Mouse (Mus musculus) bone marrow, adult 2 months (tissue): ENCODE measurements around the gene Chchd6. TPM values are rescaled to one million over a fixed set of nuclear protein-coding genes. Genes with fewer than 3 reads are reported as not detected.

Experiments used
- H3K27ac ChIP-seq: fragments of 200-500 bp; 2 replicates; pipeline ENCODE4 v1.5.1; 2012; ENCODE audit warnings: low read depth, mild to moderate bottlenecking, control low read depth, inconsistent platforms, low read length; ENCODE audit not compliant: control insufficient read depth, poor library complexity, insufficient read depth
- H3K4me1 ChIP-seq: fragments of 200-500 bp; 2 replicates; pipeline ENCODE4 v1.6.1; 2011; ENCODE audit warnings: low read length; ENCODE audit not compliant: control insufficient read depth, insufficient read depth
- H3K4me3 ChIP-seq: fragments of 200-500 bp; replicated peaks from 2 replicates; pipeline ENCODE3; 2011; ENCODE audit warnings: mild to moderate bottlenecking, low read depth, low read length, control low read depth; ENCODE audit not compliant: control insufficient read depth
- CTCF ChIP-seq: fragments of 200-500 bp; IDR thresholded peaks from 2 replicates; pipeline ENCODE4 v1.5.1; 2011; ENCODE audit warnings: low read length, control low read depth; ENCODE audit not compliant: control insufficient read depth, insufficient read depth
- POLR2A ChIP-seq: fragments of 200-500 bp; IDR thresholded peaks from 2 replicates; pipeline ENCODE4 v1.6.1; 2011; ENCODE audit warnings: low read depth, mild to moderate bottlenecking, control low read depth, low read length, borderline replicate concordance; ENCODE audit not compliant: control insufficient read depth
- WGBS: fragments of 180-500 bp; shearing (Covaris S2); methylation state at CpG from one replicate; pipeline ENCODE4 v1.1.7; 2018; 5-methylcytosine and 5-hydroxymethylcytosine counted together
- polyA plus RNA-seq: library from polyadenylated mRNA; stranded (reverse); fragments of >200 nt; gene quantifications from 2 replicates; pipeline ENCODE4 v1.2.4, GENCODE M21; 2011; ENCODE audit warnings: low replicate concordance; ENCODE audit not compliant: missing spikeins, insufficient read depth, insufficient read length

The Chchd6 gene
- polyA plus RNA-seq, 1 experiment = 7.3 TPM

GRCm38 (mm10) chr6:89354726-89355125 is 240.7 kb downstream of the Chchd6 start:
- TF ChIP-seq POLR2A (no peak), CTCF (no peak)
- Histone ChIP-seq H3K4me3 (no peak overlapping the region), H3K4me1 (no peaks in the 10 kb centered on the region), H3K27ac (no peak overlapping the region)
- WGBS = 73% methylated on average over 12 of the region's 12 CpGs

- WGBS = 84% methylated on average over 5 of the region's 5 CpGs
- Histone ChIP-seq H3K27ac (no peak overlapping the region), H3K4me3 (no peak overlapping the region), H3K4me1 (no peaks in the 10 kb centered on the region)
- TF ChIP-seq POLR2A (no peak), CTCF (no peak)
Measured at GRCm38 (mm10) chr6:89354076-89354475, 241.4 kb downstream of the Chchd6 start.

GRCm38 (mm10) chr6:89353101-89353500 is 242.4 kb downstream of the Chchd6 start:
- TF ChIP-seq POLR2A (no peak), CTCF (no peak)
- Histone ChIP-seq H3K4me3 (no peak overlapping the region), H3K27ac (no peak overlapping the region), H3K4me1 (no peaks in the 10 kb centered on the region)
- 72% methylated on average over 8 of the region's 8 CpGs for WGBS

- Histone ChIP-seq H3K4me3 (no peak overlapping the region), H3K4me1 (no peaks in the 10 kb centered on the region), H3K27ac (no peak overlapping the region)
- TF ChIP-seq POLR2A (no peak), CTCF (no peak)
- 72% methylated on average over 5 of the region's 5 CpGs for WGBS
Measured at GRCm38 (mm10) chr6:89351441-89352137, 243.9 kb downstream of the Chchd6 start.

- Histone ChIP-seq H3K27ac (no peak overlapping the region), H3K4me1 (no peaks in the 10 kb centered on the region), H3K4me3 (no peak overlapping the region)
- 90% methylated on average over 2 of the region's 2 CpGs for WGBS
- no peak for TF ChIP-seq CTCF
- no peak for TF ChIP-seq POLR2A
Measured at GRCm38 (mm10) chr6:89350520-89350919, 244.9 kb downstream of the Chchd6 start.

GRCm38 (mm10) chr6:89350037-89350515 is 245.4 kb downstream of the Chchd6 start:
- Histone ChIP-seq H3K27ac (no peak overlapping the region), H3K4me1 (no peaks in the 10 kb centered on the region), H3K4me3 (no peak overlapping the region)
- no peak for TF ChIP-seq CTCF
- no peak for TF ChIP-seq POLR2A
- 42% methylated on average over 1 of the region's 1 CpGs for WGBS

- no peak overlapping the region for H3K4me3 ChIP-seq
- WGBS = 81% methylated on average over 9 of the region's 9 CpGs
- H3K4me1 ChIP-seq = no peaks in the 10 kb centered on the region
- no peak overlapping the region for H3K27ac ChIP-seq
- TF ChIP-seq CTCF = no peak
- TF ChIP-seq POLR2A = no peak
Measured at GRCm38 (mm10) chr6:89348363-89348762, 247.1 kb downstream of the Chchd6 start.

- no peak for TF ChIP-seq POLR2A
- no peak for TF ChIP-seq CTCF
- 68% methylated on average over 1 of the region's 1 CpGs for WGBS
- no peak overlapping the region for H3K4me3 ChIP-seq
- no peak overlapping the region for H3K27ac ChIP-seq
- H3K4me1 ChIP-seq = no peaks in the 10 kb centered on the region
Measured at GRCm38 (mm10) chr6:89347792-89348191, 247.7 kb downstream of the Chchd6 start.

GRCm38 (mm10) chr6:89345855-89346254 is 249.6 kb downstream of the Chchd6 start:
- Histone ChIP-seq H3K4me3 (no peak overlapping the region), H3K4me1 (no peaks in the 10 kb centered on the region), H3K27ac (no peak overlapping the region)
- whole genome bisulfite sequencing = 97% methylated on average over 1 of the region's 1 CpGs
- TF ChIP-seq CTCF (no peak), POLR2A (no peak)
